Mouse (Mus musculus): ENCODE measurements around the gene Atp12a. TPM values are rescaled to one million over a fixed set of nuclear protein-coding genes. Genes with fewer than 3 reads are reported as not detected.

The Atp12a gene
- 0.13 and 0.29 TPM in 2 replicates for polyA plus RNA-seq (2015; fragmentation: Nextera tagmentation; extraction: Ambion mirVana)

DNA sequence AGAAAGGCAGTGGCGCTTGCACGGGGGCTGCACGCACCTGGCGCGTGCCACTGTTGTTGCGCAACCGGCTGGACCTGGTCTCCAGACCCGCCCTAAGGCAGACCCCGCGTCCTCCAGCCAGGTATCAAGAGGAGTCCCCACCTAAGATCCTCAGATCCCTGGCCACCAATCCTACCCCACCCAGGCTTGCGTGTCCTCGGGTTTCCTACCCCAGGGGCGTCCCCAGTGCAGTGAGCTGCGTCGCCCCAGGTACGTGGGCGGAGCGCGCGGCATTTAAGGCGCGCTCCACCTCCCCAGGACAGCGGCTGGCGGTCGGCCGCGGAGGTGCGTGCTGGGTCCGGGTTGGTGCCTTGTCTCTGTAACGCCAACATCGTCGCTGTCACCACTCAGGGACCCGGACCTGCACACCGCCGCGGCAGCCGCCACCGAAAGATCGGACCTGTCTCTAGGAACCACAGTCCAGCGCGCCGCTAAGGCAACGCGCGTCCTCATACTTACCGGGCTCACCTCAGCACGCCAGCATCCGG, at the start of gene Atp12a:
Gene Atp12a (plus strand): TSS at position 358 of the 527 bp plus-strand sequence.
- peaks cover 58% of the 10 kb centered on the region for H3K27me3 ChIP-seq (replicated peaks)
- H3K9ac ChIP-seq (replicated peaks), result peak within 1 kb of the TSS; percentile 53
- ATAC-seq (ENCODE audit: low FRiP score), result peak; percentile 58
- peak within 1 kb of the TSS; percentile 92 for H3K4me2 ChIP-seq
- peaks cover 11% of the 10 kb centered on the region for H3K4me1 ChIP-seq
- H3K36me3 ChIP-seq, result no peaks in the 10 kb centered on the region
- H3K4me3 ChIP-seq (replicated peaks), result peak within 1 kb of the TSS; percentile 49
- no peaks in the 10 kb centered on the region for H3K9me3 ChIP-seq (replicated peaks)
- H3K27ac ChIP-seq (replicated peaks), result no peak within 1 kb of the TSS
- under 1% methylated on average over 48 of the region's 48 CpGs for WGBS

DNA sequence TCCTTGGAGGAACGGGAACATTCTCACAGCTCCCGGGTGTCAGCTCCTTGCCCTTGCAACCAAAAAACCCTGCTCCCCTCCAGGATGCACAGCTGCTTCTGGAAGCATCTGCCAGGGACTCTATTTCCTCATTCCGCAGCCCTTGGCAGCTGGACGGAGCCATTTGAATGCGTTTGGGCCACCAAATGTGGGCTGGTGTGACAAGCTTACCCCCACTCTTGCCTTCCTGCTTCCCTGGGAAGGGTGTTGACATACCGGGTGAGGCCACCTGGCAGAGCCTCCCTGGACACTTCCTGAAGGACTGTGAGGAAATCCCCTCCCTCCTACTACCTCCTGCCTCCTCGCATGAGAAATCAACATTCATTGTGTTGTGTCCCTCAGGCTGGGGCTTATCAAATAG, 49.3 kb upstream of the Atp12a start:
- Histone ChIP-seq H3K27ac (replicated peaks) (no peak overlapping the region), H3K27me3 (replicated peaks) (no peaks in the 10 kb centered on the region), H3K36me3 (no peaks in the 10 kb centered on the region), H3K4me2 (no peak overlapping the region), H3K9ac (replicated peaks) (no peak overlapping the region), H3K4me3 (replicated peaks) (no peak overlapping the region), H3K9me3 (replicated peaks) (no peaks in the 10 kb centered on the region), H3K4me1 (no peaks in the 10 kb centered on the region)
- 75% methylated on average over 7 of the region's 7 CpGs for WGBS
- no peak for ATAC-seq (ENCODE audit: low FRiP score)

DNA sequence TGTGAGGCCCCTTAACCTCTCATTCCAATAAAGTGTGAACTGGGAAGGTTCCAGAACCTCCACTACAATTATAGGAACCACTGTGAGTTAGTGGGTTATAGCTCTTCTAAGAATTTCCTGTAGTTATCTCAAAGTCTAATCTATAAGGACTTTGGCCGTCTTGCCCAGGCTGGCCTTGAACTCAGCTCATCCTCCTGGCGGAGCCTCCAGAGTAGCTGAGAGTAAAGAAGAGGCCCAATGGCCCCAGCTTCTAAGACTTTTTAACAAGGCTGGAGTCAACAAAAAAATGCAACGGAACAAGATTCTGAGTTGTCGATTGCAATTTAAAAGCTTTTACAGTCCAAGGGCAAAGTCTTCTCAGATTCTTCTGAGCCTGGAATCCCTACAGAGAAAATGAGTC, 48.5 kb upstream of the Atp12a start:
- WGBS, result 94% methylated on average over 4 of the region's 4 CpGs
- no peaks in the 10 kb centered on the region for H3K9me3 ChIP-seq (replicated peaks)
- H3K27ac ChIP-seq (replicated peaks), result no peak overlapping the region
- H3K4me1 ChIP-seq, result no peaks in the 10 kb centered on the region
- H3K4me2 ChIP-seq, result no peak overlapping the region
- H3K27me3 ChIP-seq (replicated peaks), result no peaks in the 10 kb centered on the region
- no peak overlapping the region for H3K9ac ChIP-seq (replicated peaks)
- H3K4me3 ChIP-seq (replicated peaks), result no peak overlapping the region
- no peak for ATAC-seq (ENCODE audit: low FRiP score)
- H3K36me3 ChIP-seq, result no peaks in the 10 kb centered on the region

DNA sequence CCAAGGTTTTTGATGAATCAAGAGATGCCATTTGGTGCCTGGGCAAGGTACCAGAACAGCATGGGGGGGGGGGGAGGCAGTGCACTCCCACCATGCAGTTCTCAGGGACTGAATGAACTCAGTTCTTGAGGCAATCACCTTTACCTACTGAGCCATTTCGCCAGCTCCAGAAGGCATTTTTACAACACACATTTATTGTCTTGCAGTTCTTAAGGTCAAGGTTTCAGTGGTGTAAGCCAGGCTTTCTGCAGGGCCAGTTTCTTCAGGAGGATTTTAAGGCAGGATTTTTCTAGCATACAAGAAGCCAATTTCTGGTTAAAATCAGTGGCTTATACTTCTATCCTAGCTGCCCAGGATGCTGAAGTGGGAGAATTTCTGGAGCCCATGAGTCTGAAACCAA, 41.9 kb upstream of the Atp12a start:
- WGBS, result 53% methylated on average over 1 of the region's 1 CpGs
- no peaks in the 10 kb centered on the region for H3K27me3 ChIP-seq (replicated peaks)

GRCm38 (mm10) chr14:56325038-56325437, 39.8 kb upstream of the Atp12a start:
- Histone ChIP-seq H3K4me1 (no peaks in the 10 kb centered on the region), H3K4me3 (replicated peaks) (no peak overlapping the region), H3K9ac (replicated peaks) (no peak overlapping the region), H3K4me2 (no peak overlapping the region), H3K27ac (replicated peaks) (no peak overlapping the region), H3K9me3 (replicated peaks) (no peaks in the 10 kb centered on the region), H3K27me3 (replicated peaks) (no peaks in the 10 kb centered on the region), H3K36me3 (no peaks in the 10 kb centered on the region)
- no peak for ATAC-seq (ENCODE audit: low FRiP score)

More for the DNA sequence above, 41.9 kb upstream of the Atp12a start:
- H3K27ac ChIP-seq (replicated peaks), result no peak overlapping the region
- no peak overlapping the region for H3K9ac ChIP-seq (replicated peaks)
- no peaks in the 10 kb centered on the region for H3K9me3 ChIP-seq (replicated peaks)
- no peak for ATAC-seq (ENCODE audit: low FRiP score)
- H3K4me3 ChIP-seq (replicated peaks), result no peak overlapping the region
- H3K36me3 ChIP-seq, result no peaks in the 10 kb centered on the region
- no peak overlapping the region for H3K4me2 ChIP-seq
- no peaks in the 10 kb centered on the region for H3K4me1 ChIP-seq

GRCm38 (mm10) chr14:56333700-56334099, 31.2 kb upstream of the Atp12a start:
- H3K4me3 ChIP-seq (replicated peaks), result no peak overlapping the region
- H3K4me1 ChIP-seq, result no peaks in the 10 kb centered on the region
- H3K36me3 ChIP-seq, result no peaks in the 10 kb centered on the region
- no peak overlapping the region for H3K4me2 ChIP-seq
- H3K9me3 ChIP-seq (replicated peaks), result no peaks in the 10 kb centered on the region
- no peak overlapping the region for H3K27ac ChIP-seq (replicated peaks)
- no peak for ATAC-seq (ENCODE audit: low FRiP score)
- no peaks in the 10 kb centered on the region for H3K27me3 ChIP-seq (replicated peaks)
- H3K9ac ChIP-seq (replicated peaks), result no peak overlapping the region

DNA sequence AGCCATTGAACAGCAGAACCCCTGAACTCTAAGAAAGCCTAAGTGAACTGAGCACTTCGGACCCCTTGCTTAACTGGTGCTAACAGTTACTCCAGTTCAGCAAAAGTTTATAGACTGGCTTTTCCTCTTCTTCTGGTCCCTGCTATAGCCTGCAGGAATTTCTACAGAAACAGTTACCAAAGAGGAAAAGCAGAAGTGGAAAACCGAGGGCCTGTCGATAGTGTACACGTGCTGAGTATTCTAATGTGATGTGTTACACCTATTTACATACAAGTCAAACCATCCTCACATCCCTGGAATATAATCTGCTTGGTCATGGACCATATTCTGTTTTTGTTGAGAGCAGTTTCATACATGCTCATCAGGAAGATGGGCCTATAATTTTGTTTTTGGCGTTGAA, 30.4 kb upstream of the Atp12a start:
- no peaks in the 10 kb centered on the region for H3K9me3 ChIP-seq (replicated peaks)
- no peaks in the 10 kb centered on the region for H3K4me1 ChIP-seq
- no peak overlapping the region for H3K4me3 ChIP-seq (replicated peaks)
- 97% methylated on average over 5 of the region's 5 CpGs for WGBS
- H3K4me2 ChIP-seq, result no peak overlapping the region
- no peak overlapping the region for H3K27ac ChIP-seq (replicated peaks)
- no peaks in the 10 kb centered on the region for H3K36me3 ChIP-seq
- H3K9ac ChIP-seq (replicated peaks), result no peak overlapping the region
- no peaks in the 10 kb centered on the region for H3K27me3 ChIP-seq (replicated peaks)
- ATAC-seq (ENCODE audit: low FRiP score), result no peak

- no peak overlapping the region for H3K4me3 ChIP-seq (replicated peaks)
- H3K4me2 ChIP-seq, result no peak overlapping the region
- no peaks in the 10 kb centered on the region for H3K36me3 ChIP-seq
- no peak overlapping the region for H3K9ac ChIP-seq (replicated peaks)
- no peaks in the 10 kb centered on the region for H3K27me3 ChIP-seq (replicated peaks)
- no peak overlapping the region for H3K27ac ChIP-seq (replicated peaks)
- no peaks in the 10 kb centered on the region for H3K9me3 ChIP-seq (replicated peaks)
- no peak for ATAC-seq (ENCODE audit: low FRiP score)
- WGBS, result 87% methylated on average over 10 of the region's 10 CpGs
- H3K4me1 ChIP-seq, result no peaks in the 10 kb centered on the region
Observed at GRCm38 (mm10) chr14:56336032-56336431, 28.8 kb upstream of the Atp12a start.

DNA sequence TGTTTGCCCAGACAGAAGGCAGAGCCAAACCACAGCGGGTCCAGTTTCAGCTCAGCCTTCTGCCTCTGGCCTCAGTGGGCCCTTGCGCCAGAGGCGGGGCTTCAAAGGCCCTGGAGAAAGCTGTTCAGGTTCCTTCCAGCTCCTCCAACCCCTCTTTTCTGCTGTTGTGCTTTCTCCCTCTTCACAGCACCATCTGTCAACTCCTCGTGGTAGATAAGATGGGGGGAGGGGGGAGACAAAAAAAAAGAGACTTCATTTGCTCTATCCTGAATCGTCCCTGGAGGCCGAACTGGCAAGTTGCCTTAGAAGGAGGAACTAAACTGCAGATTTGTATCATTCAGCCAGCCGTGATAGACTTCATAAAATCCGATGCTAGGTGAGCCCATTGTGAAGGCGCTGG, 27.8 kb upstream of the Atp12a start:
- Histone ChIP-seq H3K4me2 (no peak overlapping the region), H3K4me1 (no peaks in the 10 kb centered on the region), H3K9me3 (replicated peaks) (no peaks in the 10 kb centered on the region), H3K9ac (replicated peaks) (no peak overlapping the region), H3K27ac (replicated peaks) (no peak overlapping the region), H3K4me3 (replicated peaks) (no peak overlapping the region), H3K36me3 (no peaks in the 10 kb centered on the region), H3K27me3 (replicated peaks) (no peaks in the 10 kb centered on the region)
- WGBS, result 57% methylated on average over 9 of the region's 9 CpGs
- ATAC-seq (ENCODE audit: low FRiP score), result no peak

DNA sequence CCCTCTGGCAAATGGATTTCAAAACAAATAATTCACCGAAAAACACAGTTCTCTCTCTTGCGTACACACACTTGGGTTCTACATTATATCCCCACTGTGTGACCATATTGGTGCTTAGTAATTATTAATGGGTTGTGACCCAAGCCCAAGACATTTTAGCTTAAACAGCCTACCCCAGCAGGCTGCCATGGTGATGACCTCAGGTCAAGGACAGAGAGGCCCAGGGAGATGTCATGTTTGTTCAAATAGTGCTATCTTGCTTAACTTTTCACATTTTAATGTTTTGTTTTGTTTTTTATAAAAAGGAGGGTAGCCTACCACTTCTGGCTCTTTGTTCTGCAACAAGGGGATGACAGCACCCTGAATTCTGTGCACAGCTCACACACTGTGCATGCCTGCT, 27.2 kb upstream of the Atp12a start:
- no peaks in the 10 kb centered on the region for H3K36me3 ChIP-seq
- H3K9me3 ChIP-seq (replicated peaks), result no peaks in the 10 kb centered on the region
- H3K4me1 ChIP-seq, result no peaks in the 10 kb centered on the region
- H3K4me3 ChIP-seq (replicated peaks), result no peak overlapping the region
- H3K9ac ChIP-seq (replicated peaks), result no peak overlapping the region
- no peak for ATAC-seq (ENCODE audit: low FRiP score)
- no peak overlapping the region for H3K27ac ChIP-seq (replicated peaks)
- 82% methylated on average over 2 of the region's 2 CpGs for WGBS
- no peak overlapping the region for H3K4me2 ChIP-seq
- no peaks in the 10 kb centered on the region for H3K27me3 ChIP-seq (replicated peaks)

DNA sequence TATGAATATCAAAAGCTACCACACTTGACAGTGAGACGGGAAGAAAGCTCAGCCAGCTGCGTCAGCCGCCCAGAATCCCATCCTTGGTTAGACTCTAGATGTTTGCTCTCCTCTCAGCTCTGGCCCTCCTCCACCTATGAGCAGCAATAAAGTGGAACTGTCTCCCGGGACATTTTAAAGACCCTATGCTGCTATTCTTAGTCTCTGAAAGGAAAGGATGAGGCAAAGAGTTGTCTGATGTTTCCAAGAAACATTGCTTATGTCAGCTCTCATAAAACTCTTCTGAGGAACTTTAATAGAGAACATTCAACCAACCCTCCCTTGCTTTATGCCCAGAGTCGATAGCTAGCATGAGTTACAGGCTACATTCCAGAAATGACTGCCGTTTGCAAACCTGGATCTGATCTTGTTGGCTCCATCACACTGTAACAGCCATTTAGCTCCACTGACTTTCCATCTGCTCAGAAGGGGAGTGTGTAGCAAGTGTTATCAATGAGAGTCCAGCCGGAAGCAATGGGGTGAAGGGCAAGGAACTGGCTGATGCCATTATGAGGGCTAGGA, 25.9 kb upstream of the Atp12a start:
- no peak for ATAC-seq (ENCODE audit: low FRiP score)
- no peaks in the 10 kb centered on the region for H3K36me3 ChIP-seq
- H3K27me3 ChIP-seq (replicated peaks), result no peaks in the 10 kb centered on the region
- no peak overlapping the region for H3K9ac ChIP-seq (replicated peaks)
- H3K4me1 ChIP-seq, result no peaks in the 10 kb centered on the region
- H3K4me3 ChIP-seq (replicated peaks), result no peak overlapping the region
- WGBS, result 75% methylated on average over 7 of the region's 7 CpGs
- H3K27ac ChIP-seq (replicated peaks), result no peak overlapping the region
- H3K9me3 ChIP-seq (replicated peaks), result no peaks in the 10 kb centered on the region
- H3K4me2 ChIP-seq, result no peak overlapping the region

- Histone ChIP-seq H3K36me3 (no peaks in the 10 kb centered on the region), H3K4me3 (replicated peaks) (no peak overlapping the region), H3K9ac (replicated peaks) (no peak overlapping the region), H3K27me3 (replicated peaks) (no peaks in the 10 kb centered on the region), H3K27ac (replicated peaks) (no peak overlapping the region), H3K4me1 (no peaks in the 10 kb centered on the region), H3K9me3 (replicated peaks) (no peaks in the 10 kb centered on the region), H3K4me2 (no peak overlapping the region)
- WGBS, result 62% methylated on average over 3 of the region's 3 CpGs
- no peak for ATAC-seq (ENCODE audit: low FRiP score)
Observed at GRCm38 (mm10) chr14:56348704-56349103, 16.2 kb upstream of the Atp12a start.

- no peak overlapping the region for H3K4me3 ChIP-seq (replicated peaks)
- H3K4me1 ChIP-seq, result no peaks in the 10 kb centered on the region
- no peak overlapping the region for H3K27ac ChIP-seq (replicated peaks)
- no peak for ATAC-seq (ENCODE audit: low FRiP score)
- WGBS, result 82% methylated on average over 2 of the region's 2 CpGs
- no peaks in the 10 kb centered on the region for H3K27me3 ChIP-seq (replicated peaks)
- H3K9ac ChIP-seq (replicated peaks), result no peak overlapping the region
- no peaks in the 10 kb centered on the region for H3K9me3 ChIP-seq (replicated peaks)
- no peak overlapping the region for H3K4me2 ChIP-seq
- H3K36me3 ChIP-seq, result no peaks in the 10 kb centered on the region
Observed at GRCm38 (mm10) chr14:56349541-56349940, 15.3 kb upstream of the Atp12a start.

All from neural tube, embryonic 15.5 days (tissue).